Mouse (Mus musculus) hindbrain, postnatal 0 days (tissue): ENCODE data around the gene Zmynd8. TPM values are rescaled to one million over a fixed set of nuclear protein-coding genes. Genes with fewer than 3 reads are reported as not detected.

Experiments used
- ATAC-seq: fragments of 200-750 bp; cut with Nextera tagmentation; 2 replicates; pipeline ENCODE4 v1.8.0; 2017; ENCODE audit warnings: mild to moderate bottlenecking, moderate TSS enrichment, moderate library complexity
- DNase-seq: peaks from one replicate; pipeline ENCODE4 v3.0.0-alpha.2; 2015; ENCODE audit warnings: low spot score
- H3K27ac ChIP-seq: fragments of 300-500 bp; sonication (generic); 2 replicates; pipeline ENCODE4 v1.5.1; 2014; ENCODE audit warnings: mild to moderate bottlenecking
- H3K27me3 ChIP-seq: fragments of 300-500 bp; sonication (generic); 2 replicates; pipeline ENCODE4 v1.6.1; 2014; ENCODE audit warnings: low read length, mixed read lengths; ENCODE audit not compliant: insufficient read depth
- H3K36me3 ChIP-seq: fragments of 300-500 bp; sonication (generic); 2 replicates; pipeline ENCODE4 v1.6.1; 2014; ENCODE audit warnings: low read length, mixed read lengths; ENCODE audit not compliant: insufficient read depth
- H3K4me1 ChIP-seq: fragments of 300-500 bp; sonication (generic); 2 replicates; pipeline ENCODE4 v1.6.1; 2014; ENCODE audit warnings: antibody characterized with exemption, low read length, mixed read lengths; ENCODE audit not compliant: insufficient read depth
- H3K4me2 ChIP-seq: fragments of 300-500 bp; sonication (generic); 2 replicates; pipeline ENCODE4 v1.6.1; 2014; ENCODE audit warnings: low read depth, mild to moderate bottlenecking, low read length, moderate library complexity, mixed read lengths
- H3K4me3 ChIP-seq: fragments of 300-500 bp; sonication (generic); 2 replicates; pipeline ENCODE4 v1.5.1; 2014; ENCODE audit warnings: low read length
- H3K9ac ChIP-seq: fragments of 300-500 bp; sonication (generic); replicated peaks from 2 replicates; pipeline ENCODE4 v1.6.1; 2014; ENCODE audit warnings: mild to moderate bottlenecking, low read length, moderate library complexity, mixed read lengths
- H3K9me3 ChIP-seq: fragments of 300-500 bp; sonication (generic); 2 replicates; pipeline ENCODE4 v1.6.1; 2016; ENCODE audit warnings: low read length, mixed read lengths
- CTCF ChIP-seq: IDR thresholded peaks from 2 replicates; pipeline ENCODE4 v1.5.1; 2016; ENCODE audit warnings: antibody characterized with exemption, control low read depth, low read depth
- WGBS: fragments of 180-500 bp; shearing (Covaris S2); extraction: QIAGEN DNeasy Blood & Tissue Kit; methylation state at CpG from one replicate; pipeline ENCODE4 v1.1.7; 2014; 5-methylcytosine and 5-hydroxymethylcytosine counted together
- polyA plus RNA-seq: library from polyadenylated mRNA; unstranded; fragments of >200 nt; fragmentation: Nextera tagmentation; extraction: Ambion mirVana; gene quantifications from 2 replicates; pipeline ENCODE4 v1.2.1, GENCODE M21; 2015
- total RNA-seq: library from RNA; depleted of rRNA; stranded (reverse); fragments of >200 nt; gene quantifications from 2 replicates; pipeline ENCODE4 v1.2.3, GENCODE M21; 2014

Gene Zmynd8
- total and polyA plus RNA-seq, 2 experiments from 2014 or later, result 46.8 to 53.0 TPM

DNA sequence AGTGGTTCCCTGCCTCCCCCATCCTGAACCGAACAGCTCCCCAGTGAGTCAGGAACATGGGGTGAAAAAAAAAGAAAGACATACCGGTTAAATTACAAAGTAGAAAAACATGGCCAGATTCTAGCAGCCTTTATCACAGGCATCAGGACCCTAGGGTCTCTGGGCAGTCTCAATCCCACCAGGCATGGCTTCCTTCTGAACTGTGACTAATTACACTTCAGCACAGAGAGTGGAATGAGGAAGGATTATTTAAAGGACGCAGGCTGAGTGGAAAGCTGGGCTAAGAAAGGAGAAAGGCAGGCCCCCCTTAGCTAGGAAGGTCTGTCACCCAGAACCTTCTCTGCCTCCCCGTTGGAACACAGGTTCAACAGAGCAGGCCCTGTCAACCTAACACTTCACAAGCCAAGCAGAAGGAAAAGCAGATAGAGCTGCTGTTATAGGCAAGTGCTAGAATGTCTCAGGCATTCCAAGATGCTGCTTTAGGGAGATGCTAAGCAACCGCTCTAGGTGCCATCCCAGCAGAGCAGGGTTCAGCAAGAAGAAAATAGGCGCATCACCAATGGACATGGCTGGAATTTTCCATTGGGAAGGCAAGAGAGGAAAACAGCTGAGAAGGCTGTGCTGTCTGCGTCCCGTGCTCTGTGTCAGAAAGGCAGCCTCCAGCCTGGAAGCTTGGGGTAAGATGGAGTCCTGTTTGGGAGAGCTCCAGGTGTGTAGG, 22.5 kb downstream of the Zmynd8 start:
- WGBS, result 24% methylated on average over 8 of the region's 8 CpGs
- Histone ChIP-seq H3K4me2 (peak overlapping the region; percentile 58), H3K4me3 (no peak overlapping the region), H3K36me3 (0 out of 2 replicates have a peak, but pooled peaks cover 4% of the 10 kb centered on the region), H3K4me1 (peaks cover 71% of the 10 kb centered on the region), H3K27me3 (no peaks in the 10 kb centered on the region), H3K9me3 (no peaks in the 10 kb centered on the region), H3K9ac (peak overlapping the region; percentile 53), H3K27ac (peak overlapping the region; percentile 93)
- peak; percentile 21 for DNase-seq
- no peak for TF ChIP-seq CTCF
- no peak for ATAC-seq

DNA sequence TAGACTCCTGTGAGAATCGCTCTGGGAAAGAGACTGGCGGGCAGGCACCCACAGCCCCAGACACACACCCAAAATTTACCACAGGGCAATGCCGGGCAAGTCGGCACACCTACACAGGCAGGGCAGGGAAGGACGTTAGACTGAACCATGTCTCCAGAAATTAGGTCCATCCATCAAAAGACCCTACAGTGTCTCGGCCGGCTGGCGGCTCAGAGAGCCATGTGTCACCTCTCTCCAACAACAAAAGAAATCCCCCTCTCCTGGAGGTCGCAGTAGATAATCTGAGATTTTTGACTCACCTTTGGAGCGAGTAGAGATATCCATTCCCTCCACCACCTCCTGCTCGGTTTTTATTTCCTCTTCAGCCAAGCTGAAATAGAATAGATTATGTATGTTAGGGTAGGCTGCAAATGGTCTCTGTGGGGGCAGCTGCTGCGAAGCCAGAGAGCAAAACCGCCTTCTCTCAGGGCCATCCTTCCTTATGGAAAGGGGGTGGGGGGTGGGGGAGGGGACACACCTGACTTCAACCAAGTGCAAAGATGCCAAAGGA, 23.3 kb downstream of the Zmynd8 start:
- Histone ChIP-seq H3K4me3 (0 out of 2 replicates have a peak overlapping the region, but pooled peaks have one; percentile 7), H3K27me3 (no peaks in the 10 kb centered on the region), H3K9me3 (no peaks in the 10 kb centered on the region), H3K9ac (peak overlapping the region; percentile 53), H3K4me2 (peak overlapping the region; percentile 58), H3K4me1 (peaks cover 67% of the 10 kb centered on the region), H3K27ac (peak overlapping the region; percentile 93), H3K36me3 (0 out of 2 replicates have a peak, but pooled peaks cover 4% of the 10 kb centered on the region)
- TF ChIP-seq CTCF, result no peak
- peak; percentile 52 for DNase-seq
- ATAC-seq, result 0 out of 2 replicates have a peak, but pooled peaks have one; percentile 6
- WGBS, result 23% methylated on average over 13 of the region's 13 CpGs

DNA sequence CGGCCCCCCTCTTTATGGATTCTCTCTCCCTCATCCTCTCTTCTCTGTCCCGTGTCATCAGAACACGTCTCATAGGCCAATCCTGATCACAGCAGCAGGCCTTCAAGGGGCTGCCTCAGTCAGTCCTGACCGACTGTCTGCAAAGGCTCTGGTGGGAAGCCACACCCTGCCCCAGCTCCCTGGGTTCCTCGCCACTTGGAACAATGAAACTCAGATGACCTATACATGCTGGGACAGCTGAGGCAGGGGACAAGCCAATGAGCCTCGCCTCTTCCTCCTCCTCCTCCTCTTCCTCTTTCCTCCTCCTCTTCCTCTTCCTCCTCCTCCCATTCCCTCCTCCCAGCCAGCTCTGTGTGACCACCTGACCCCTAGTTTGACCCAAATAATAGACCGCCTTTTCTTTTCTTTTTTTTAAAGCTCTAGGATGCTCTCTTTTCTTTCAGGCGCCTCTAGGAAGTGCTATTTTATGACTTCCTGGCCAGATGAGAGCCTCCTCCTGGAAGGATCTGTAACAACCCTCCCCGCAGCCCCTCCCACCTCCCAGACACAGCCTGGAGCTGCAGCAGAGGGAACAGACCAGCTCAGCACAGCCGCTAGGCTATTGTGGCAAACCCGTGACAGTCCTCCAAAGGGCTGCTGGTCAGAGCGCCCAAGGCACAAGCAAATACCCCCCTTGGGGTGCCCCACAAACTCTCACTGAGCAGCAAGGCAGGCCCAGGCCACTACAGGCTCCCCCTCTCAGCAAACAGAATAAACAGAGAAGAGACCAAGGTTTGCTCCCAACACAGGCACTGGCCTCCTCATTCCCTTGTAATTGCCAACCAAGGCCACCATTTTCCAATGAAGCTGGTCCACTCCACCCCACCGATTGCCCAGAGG, 24.1 kb downstream of the Zmynd8 start:
- DNase-seq, result peak; percentile 87
- peak; percentile 90 for ATAC-seq
- H3K9ac ChIP-seq, result peak overlapping the region; percentile 53
- peak overlapping the region; percentile 93 for H3K27ac ChIP-seq
- H3K4me2 ChIP-seq, result peak overlapping the region; percentile 58
- TF ChIP-seq CTCF, result peak; percentile 56
- no peaks in the 10 kb centered on the region for H3K9me3 ChIP-seq
- H3K27me3 ChIP-seq, result no peaks in the 10 kb centered on the region
- 23% methylated on average over 13 of the region's 13 CpGs for WGBS
- 0 out of 2 replicates have a peak, but pooled peaks cover 4% of the 10 kb centered on the region for H3K36me3 ChIP-seq
- H3K4me1 ChIP-seq, result peaks cover 66% of the 10 kb centered on the region
- H3K4me3 ChIP-seq, result no peak overlapping the region

DNA sequence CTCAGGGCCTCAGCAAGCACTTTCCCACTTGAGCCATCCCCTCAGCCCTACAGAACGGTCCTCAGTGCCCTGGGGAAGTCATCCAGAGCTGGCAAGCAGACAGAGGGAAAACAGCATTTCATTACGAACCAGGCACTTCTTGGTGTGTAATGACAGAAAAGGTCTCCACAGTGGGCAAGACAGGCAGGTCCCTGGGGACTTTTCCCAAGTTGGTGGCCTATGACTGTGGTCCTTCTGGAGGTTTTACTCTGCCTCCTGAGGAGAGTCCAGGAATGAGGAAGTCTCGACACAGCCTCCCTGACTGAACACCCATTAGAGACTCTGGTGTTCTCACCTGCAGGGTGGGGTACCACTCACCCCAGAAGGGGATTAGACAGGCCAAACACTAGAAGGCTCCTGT, 25.0 kb downstream of the Zmynd8 start:
- peaks cover 60% of the 10 kb centered on the region for H3K4me1 ChIP-seq
- WGBS, result 43% methylated on average over 3 of the region's 3 CpGs
- no peak for TF ChIP-seq CTCF
- no peak overlapping the region for H3K4me3 ChIP-seq
- DNase-seq (no peak), ATAC-seq (no peak)
- no peaks in the 10 kb centered on the region for H3K9me3 ChIP-seq
- H3K27me3 ChIP-seq, result no peaks in the 10 kb centered on the region
- 0 out of 2 replicates have a peak, but pooled peaks cover 4% of the 10 kb centered on the region for H3K36me3 ChIP-seq
- no peak overlapping the region for H3K9ac ChIP-seq
- H3K27ac ChIP-seq, result peak overlapping the region; percentile 93
- no peak overlapping the region for H3K4me2 ChIP-seq

DNA sequence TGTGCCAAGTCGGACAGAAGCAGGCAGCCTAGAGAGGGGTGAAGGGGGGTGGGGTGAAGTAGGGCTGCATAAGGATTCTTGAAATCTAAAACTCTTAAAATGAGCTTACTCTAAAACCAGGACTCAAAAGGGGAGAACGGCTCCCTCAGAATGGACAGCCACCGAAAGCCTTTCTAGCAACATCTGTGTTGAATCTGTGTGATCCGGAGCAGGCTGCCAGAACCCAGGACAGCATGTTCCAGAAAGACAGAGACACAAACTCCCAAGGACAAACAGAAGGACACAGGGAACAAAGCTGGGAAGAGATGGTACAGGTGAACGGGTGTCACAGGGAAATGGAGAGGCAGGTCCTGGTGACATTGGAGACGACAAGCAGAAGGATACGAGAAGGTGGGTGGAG, 25.6 kb downstream of the Zmynd8 start:
- ATAC-seq, result no peak
- DNase-seq, result no peak
- Histone ChIP-seq H3K9ac (no peak overlapping the region), H3K4me3 (no peak overlapping the region), H3K9me3 (no peaks in the 10 kb centered on the region), H3K36me3 (0 out of 2 replicates have a peak, but pooled peaks cover 4% of the 10 kb centered on the region), H3K4me1 (peaks cover 62% of the 10 kb centered on the region), H3K4me2 (no peak overlapping the region), H3K27me3 (no peaks in the 10 kb centered on the region), H3K27ac (peak overlapping the region; percentile 93)
- WGBS, result 65% methylated on average over 7 of the region's 7 CpGs
- TF ChIP-seq CTCF, result no peak

DNA sequence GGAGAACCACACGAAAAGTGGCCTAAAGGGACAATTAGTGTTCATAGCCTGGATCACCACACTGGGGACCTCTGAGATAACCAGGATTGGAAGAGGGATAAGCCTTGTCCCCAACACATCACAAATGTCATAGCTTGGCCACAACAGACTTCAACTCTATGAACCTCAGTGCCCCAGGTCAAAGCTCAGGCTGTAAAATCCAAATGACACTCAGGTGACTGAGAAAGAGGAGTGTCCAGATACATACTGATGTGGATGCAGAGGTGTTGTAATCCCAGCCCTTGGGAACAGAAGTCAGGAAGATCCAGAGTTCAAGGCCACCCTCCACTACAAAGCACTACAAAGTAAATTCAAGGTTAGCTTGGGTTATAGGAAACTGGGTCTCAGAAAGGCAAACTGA, 29.6 kb downstream of the Zmynd8 start:
- WGBS, result 61% methylated on average over 1 of the region's 1 CpGs
- H3K4me3 ChIP-seq, result no peak overlapping the region

More for the DNA sequence above, 29.6 kb downstream of the Zmynd8 start:
- Histone ChIP-seq H3K9ac (no peak overlapping the region), H3K9me3 (no peaks in the 10 kb centered on the region), H3K4me2 (no peak overlapping the region), H3K27me3 (no peaks in the 10 kb centered on the region), H3K27ac (peak overlapping the region; percentile 87; the same call in 1 of the 2 replicates), H3K36me3 (0 out of 2 replicates have a peak, but pooled peaks cover 4% of the 10 kb centered on the region), H3K4me1 (peaks cover 45% of the 10 kb centered on the region)
- no peak for TF ChIP-seq CTCF
- DNase-seq, result no peak
- ATAC-seq, result no peak
